Mouse (Mus musculus): ENCODE results near the gene Anxa2. TPM values are rescaled to one million over a fixed set of nuclear protein-coding genes. Genes with fewer than 3 reads are reported as not detected.
A peak's percentile ranks its signal among the peaks of the same experiment; 100 is the strongest.

The Anxa2 gene
- total and polyA plus RNA-seq, 3 experiments, result 0.13 to 0.26 TPM; not detected in 1

DNA sequence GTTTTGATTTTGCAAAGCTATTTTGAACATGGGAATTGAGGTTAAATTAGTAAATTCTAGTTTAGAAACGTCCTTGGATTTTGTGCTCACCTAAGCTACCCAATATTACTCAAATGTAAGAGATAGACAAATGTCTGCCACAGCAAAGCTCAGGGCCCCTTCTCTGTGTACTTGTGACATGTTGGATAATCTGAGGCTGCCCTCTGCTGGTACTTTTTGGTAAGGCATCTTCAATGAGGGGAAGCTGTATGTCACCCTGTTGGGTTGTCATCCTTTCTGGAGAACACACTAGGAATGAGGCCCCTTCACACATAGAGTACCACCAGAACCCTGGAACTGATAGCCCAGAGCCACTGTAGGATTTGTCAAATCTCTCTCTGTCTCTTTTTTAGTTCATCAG, 26.9 kb downstream of the Anxa2 start:
- dilution Hi-C loops (cut with MboI; ENCODE audit: extremely low pct_ligation_motif_present, extremely low pct_unique_long_range_greater_than_20kb, low sequenced_read_pairs) (no loop called here), in situ Hi-C loops (cut with MboI; ENCODE audit: low pct_ligation_motif_present, low pct_unique_long_range_greater_than_20kb, low sequenced_read_pairs) (loop anchor here (25.0 kb wide), 1 partner anchor 518 kb away; no protein-coding TSS in a partner anchor)
- Histone ChIP-seq H3K4me3 (replicated peaks in 1 of 3; ENCODE audit: low read depth in 2 of 3, low read length in 2 of 3, poor library complexity in 1 of 3) (no peak overlapping the region), H3K79me2 (replicated peaks; ENCODE audit: control insufficient read depth, extremely low read depth, insufficient read depth, poor library complexity, severe bottlenecking) (no peaks in the 10 kb centered on the region), H3K4me2 (ENCODE audit: insufficient read depth, low read depth, poor library complexity, severe bottlenecking) (no peak overlapping the region), H3K27ac (ENCODE audit: insufficient read depth, low read depth) (no peak overlapping the region), H3K4me1 (ENCODE audit: control insufficient read depth in 1 of 2, insufficient read depth in 2 of 2) (peaks cover 1 to 3% of the 10 kb centered on the region in 2 experiments; a peak in 3 of 4 replicates), H3K27me3 (replicated peaks) (no peaks in the 10 kb centered on the region), H3K36me3 (replicated peaks in 1 of 2; ENCODE audit: control insufficient read depth in 1 of 2, insufficient read depth in 1 of 2, low read length in 1 of 2) (no peaks in the 10 kb centered on the region), H3K9ac (ENCODE audit: insufficient read depth, low read depth) (no peak overlapping the region), H3K9me3 (replicated peaks; ENCODE audit: low read length) (no peaks in the 10 kb centered on the region)
- DNase-seq (ENCODE audit: extremely low read depth), result peak; percentile 84
- peak; percentile 89 for TF ChIP-seq RAD21 (IDR thresholded peaks at IDR 0.05; ENCODE audit: low read depth, low read length)
- TF ChIP-seq ZC3H11A (IDR thresholded peaks at IDR 0.05; ENCODE audit: low read depth, low read length), result peak; percentile 46; the same call in 1 of the 2 replicates
- TF ChIP-seq SMC3 (IDR thresholded peaks at IDR 0.05; ENCODE audit: low read depth, low read length), result peak; percentile 88
- no peak for TF ChIP-seq PAX5 (IDR thresholded peaks at IDR 0.05; ENCODE audit: low read length)
- TF ChIP-seq CTCF (conservative IDR thresholded peaks at IDR 0.05 in 1 of 2, IDR thresholded peaks at IDR 0.05 in 1 of 2; ENCODE audit: low read depth in 2 of 2, low read length in 2 of 2), result peak; percentile 65 to 86

DNA sequence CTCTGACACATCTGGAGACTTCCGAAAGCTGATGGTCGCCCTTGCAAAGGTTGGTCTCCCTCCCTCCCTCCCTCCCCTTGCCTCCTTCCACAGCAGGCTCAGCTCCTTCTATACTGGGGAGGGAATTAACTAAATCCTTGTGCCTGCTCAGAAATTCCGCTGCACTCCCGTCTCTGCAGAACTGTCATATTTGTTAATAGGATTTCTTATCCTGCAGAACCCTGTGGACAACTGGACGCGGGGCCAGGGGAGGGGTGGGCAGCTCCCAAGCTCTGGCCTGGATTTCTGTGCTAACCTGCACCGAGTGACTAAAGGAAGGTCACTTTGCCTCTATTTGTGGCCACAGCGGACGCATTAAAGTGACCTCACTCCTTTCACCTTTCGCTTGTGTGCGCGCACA, 30.4 kb downstream of the Anxa2 start:
- H3K4me2 ChIP-seq (ENCODE audit: insufficient read depth, low read depth, poor library complexity, severe bottlenecking), result no peak overlapping the region
- no peak overlapping the region for H3K27ac ChIP-seq (ENCODE audit: insufficient read depth, low read depth)
- TF ChIP-seq SMC3 (IDR thresholded peaks at IDR 0.05; ENCODE audit: low read depth, low read length) (no peak), JUN (IDR thresholded peaks at IDR 0.05; ENCODE audit: insufficient read depth, low read depth, low read length) (no peak), HCFC1 (IDR thresholded peaks at IDR 0.05; ENCODE audit: low read depth, low read length) (no peak), MXI1 (IDR thresholded peaks at IDR 0.05; ENCODE audit: low read depth, low read length) (no peak), ZC3H11A (IDR thresholded peaks at IDR 0.05; ENCODE audit: low read depth, low read length) (no peak), JUND (conservative IDR thresholded peaks at IDR 0.05; ENCODE audit: low read depth, low read length) (no peak), KAT2A (IDR thresholded peaks at IDR 0.05; ENCODE audit: insufficient replicate concordance, low read length) (no peak), GABPA (IDR thresholded peaks at IDR 0.05; ENCODE audit: insufficient replicate concordance, low read depth, low read length) (no peak), EP300 (IDR thresholded peaks at IDR 0.05; ENCODE audit: low read length) (no peak), ETS1 (conservative IDR thresholded peaks at IDR 0.05; ENCODE audit: low read depth, low read length) (no peak), MAZ (IDR thresholded peaks at IDR 0.05; ENCODE audit: low read depth, low read length) (no peak), CHD2 (IDR thresholded peaks at IDR 0.05; ENCODE audit: low read length) (no peak), MAFK (IDR thresholded peaks at IDR 0.05; ENCODE audit: insufficient replicate concordance, low read length) (no peak), MEF2A (IDR thresholded peaks at IDR 0.05; ENCODE audit: borderline replicate concordance, low read depth, low read length) (no peak), USF1 (IDR thresholded peaks at IDR 0.05; ENCODE audit: low read depth, low read length) (no peak)
- DNase-seq (ENCODE audit: extremely low read depth), result no peak
- no peak overlapping the region for H3K4me3 ChIP-seq (replicated peaks in 1 of 3; ENCODE audit: low read depth in 2 of 3, low read length in 2 of 3, poor library complexity in 1 of 3)
- in situ Hi-C loops (cut with MboI; ENCODE audit: low pct_ligation_motif_present, low pct_unique_long_range_greater_than_20kb, low sequenced_read_pairs) (loop anchor here (25.0 kb wide), 1 partner anchor 522 kb away; no protein-coding TSS in a partner anchor), dilution Hi-C loops (cut with MboI; ENCODE audit: extremely low pct_ligation_motif_present, extremely low pct_unique_long_range_greater_than_20kb, low sequenced_read_pairs) (no loop called here)
- H3K4me1 ChIP-seq (ENCODE audit: control insufficient read depth in 1 of 2, insufficient read depth in 2 of 2), result peaks cover 6 to 16% of the 10 kb centered on the region in 2 experiments; a peak in 3 of 4 replicates
- no peak overlapping the region for H3K9ac ChIP-seq (ENCODE audit: insufficient read depth, low read depth)
- H3K79me2 ChIP-seq (replicated peaks; ENCODE audit: control insufficient read depth, extremely low read depth, insufficient read depth, poor library complexity, severe bottlenecking), result no peaks in the 10 kb centered on the region
- no peaks in the 10 kb centered on the region for H3K27me3 ChIP-seq (replicated peaks)
- H3K36me3 ChIP-seq (replicated peaks in 1 of 2; ENCODE audit: control insufficient read depth in 1 of 2, insufficient read depth in 1 of 2, low read length in 1 of 2), result no peaks in the 10 kb centered on the region
- H3K9me3 ChIP-seq (replicated peaks; ENCODE audit: low read length), result no peaks in the 10 kb centered on the region

Measured in CH12.LX (cell line).